Mouse (Mus musculus) embryonic fibroblast, embryonic 13.5 days (primary cell): ENCODE data around the gene Gm42906.

Experiments used
- CTCF ChIP-seq: IDR thresholded peaks from 2 replicates; pipeline ENCODE4 v1.5.1; 2011; ENCODE audit warnings: mild to moderate bottlenecking, control low read depth, low read length, moderate library complexity, borderline replicate concordance; ENCODE audit not compliant: insufficient read depth
- POLR2A ChIP-seq: IDR thresholded peaks from 2 replicates; pipeline ENCODE4 v1.6.1; 2011; ENCODE audit warnings: low read depth, mild to moderate bottlenecking, control low read depth, low read length, moderate library complexity

DNA sequence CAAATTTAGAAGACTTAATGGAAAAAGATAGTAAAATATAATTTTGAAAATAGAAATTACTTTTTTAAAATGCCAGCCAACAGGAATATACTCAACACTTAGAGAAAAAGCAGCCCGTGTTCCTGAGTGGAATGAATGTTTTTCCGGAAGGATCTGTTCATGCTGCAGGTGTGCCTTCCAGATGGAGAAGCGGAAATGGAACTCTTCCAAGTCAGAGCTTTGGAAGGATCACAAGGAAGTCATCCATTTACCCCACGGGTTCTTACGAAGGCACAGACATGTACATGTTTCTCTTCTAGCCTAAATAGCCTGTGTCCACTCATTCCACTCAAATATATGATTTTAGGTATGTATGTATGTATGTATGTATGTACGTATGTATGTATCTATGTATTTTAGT, 337.0 kb downstream of the Gm42906 start:
- TF ChIP-seq CTCF (no peak), POLR2A (no peak)
